8 mouse cellular contexts compared by ENCODE assay signal in the genomic region with DNA sequence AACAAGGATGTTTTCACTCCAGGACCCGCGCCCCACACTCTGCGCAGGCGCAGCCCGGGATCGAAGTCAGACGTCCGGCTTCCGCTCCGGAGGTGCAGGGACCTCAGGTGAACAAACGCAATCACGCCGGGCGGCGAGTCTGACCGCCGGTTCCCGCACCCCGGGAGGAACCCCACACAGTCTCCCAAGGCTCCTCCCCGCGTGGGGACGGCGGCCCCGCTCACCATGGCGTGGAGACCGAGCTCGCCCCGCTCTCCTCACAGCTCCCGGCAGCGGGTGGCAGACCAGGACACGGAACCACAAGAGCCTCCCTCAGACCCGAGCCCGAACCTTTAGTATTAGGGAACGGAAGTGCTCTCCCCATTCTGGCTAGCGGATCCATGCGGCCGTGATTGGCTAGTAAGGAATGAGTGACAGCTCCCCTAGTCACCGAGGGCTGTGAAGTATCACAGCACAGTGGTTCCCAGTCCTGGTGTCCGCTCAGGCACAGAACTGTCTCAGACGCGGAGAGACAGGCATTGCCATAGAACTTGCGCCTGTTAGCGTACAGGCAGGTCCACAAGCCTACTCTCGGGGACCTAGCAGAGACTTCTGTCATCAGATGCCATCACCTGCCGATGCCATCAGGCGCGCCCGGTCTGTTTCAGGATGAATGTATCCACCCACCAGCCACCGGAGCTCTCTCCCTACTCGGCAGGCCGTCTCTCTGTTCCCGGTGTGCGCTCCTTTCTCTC. TPM values are rescaled to one million over a fixed set of nuclear protein-coding genes. Genes with fewer than 3 reads are reported as not detected.
DNase-seq lines count a peak whose midpoint lies in the region; ATAC-seq and TF ChIP-seq lines count a peak whose summit lies in the region.
"Not testable (repeated sequence)": the region's sequence is repeated elsewhere in the genome, so short reads cannot be mapped to it uniquely, and the experiment has no call there.

TSS of gene Zfp119a (minus strand) at position 295 of the 734 bp plus-strand sequence.

- under 1% methylated on average over 44 of the region's 53 CpGs for WGBS in heart, embryonic 12.5 days
- WGBS in kidney, postnatal 0 days = under 1% methylated on average over 37 of the region's 53 CpGs
- 1% methylated on average over 39 of the region's 53 CpGs for WGBS in liver, embryonic 11.5 days
- under 1% methylated on average over 42 of the region's 53 CpGs for WGBS in stomach, embryonic 15.5 days

- not testable (repeated sequence) for H3K27me3 ChIP-seq in heart, embryonic 12.5 days (replicated peaks); kidney, postnatal 0 days (ENCODE audit: insufficient read depth, low read length); liver, embryonic 11.5 days (replicated peaks; ENCODE audit: control insufficient read depth, insufficient read depth, low read length); stomach, embryonic 15.5 days (replicated peaks)

- peak within 1 kb of the TSS; percentile 58 for H3K4me3 ChIP-seq in heart, embryonic 12.5 days
- peak within 1 kb of the TSS; percentile 45 for H3K4me3 ChIP-seq in kidney, postnatal 0 days (replicated peaks; ENCODE audit: low read depth, low read length)
- H3K4me3 ChIP-seq in liver, embryonic 11.5 days (ENCODE audit: low read depth, low read length) = peak within 1 kb of the TSS; percentile 57
- peak within 1 kb of the TSS; percentile 52 for H3K4me3 ChIP-seq in stomach, embryonic 15.5 days (replicated peaks)

- peak within 1 kb of the TSS; percentile 81 for H3K27ac ChIP-seq in heart, embryonic 12.5 days (ENCODE audit: poor library complexity, severe bottlenecking)
- peak within 1 kb of the TSS; percentile 84 for H3K27ac ChIP-seq in kidney, postnatal 0 days
- peak within 1 kb of the TSS; percentile 38; the same call in 1 of the 2 replicates for H3K27ac ChIP-seq in liver, embryonic 11.5 days (ENCODE audit: low read depth, low read length)
- H3K27ac ChIP-seq in stomach, embryonic 15.5 days = peak within 1 kb of the TSS; percentile 82

- not testable (repeated sequence) for H3K9me3 ChIP-seq in heart, embryonic 12.5 days (replicated peaks); kidney, postnatal 0 days (replicated peaks; ENCODE audit: low read length); liver, embryonic 11.5 days (ENCODE audit: control insufficient read depth, low read length); stomach, embryonic 15.5 days

- not testable (repeated sequence) for H3K4me1 ChIP-seq in heart, embryonic 12.5 days (replicated peaks); kidney, postnatal 0 days (replicated peaks; ENCODE audit: insufficient read depth, low read length); liver, embryonic 11.5 days (replicated peaks; ENCODE audit: control insufficient read depth, insufficient read depth, low read length); stomach, embryonic 15.5 days

- not testable (repeated sequence) for H3K36me3 ChIP-seq in heart, embryonic 12.5 days; kidney, postnatal 0 days (ENCODE audit: insufficient read depth, low read length); liver, embryonic 11.5 days (ENCODE audit: control insufficient read depth, insufficient read depth, low read length); stomach, embryonic 15.5 days

- H3K4me2 ChIP-seq in heart, embryonic 12.5 days = peak within 1 kb of the TSS; percentile 67
- H3K4me2 ChIP-seq in kidney, postnatal 0 days (ENCODE audit: low read length) = peak within 1 kb of the TSS; percentile 57
- H3K4me2 ChIP-seq in liver, embryonic 11.5 days = peak within 1 kb of the TSS; percentile 72
- H3K4me2 ChIP-seq in stomach, embryonic 15.5 days = peak within 1 kb of the TSS; percentile 58

- TF ChIP-seq CTCF in kidney, postnatal 0 days (IDR thresholded peaks at IDR 0.05; ENCODE audit: low read depth) = not testable (repeated sequence)

- ATAC-seq in erythroid progenitor cell, adult 5-6 weeks (replicated peaks; ENCODE audit: low FRiP score, poor library complexity, severe bottlenecking) = peak; percentile 98
- ATAC-seq in heart, embryonic 12.5 days (ENCODE audit: insufficient number of reproducible peaks, low FRiP score) = peak; percentile 99
- ATAC-seq in kidney, postnatal 0 days (replicated peaks; ENCODE audit: low FRiP score, low read depth) = peak; percentile 99
- peak; percentile 99 for ATAC-seq in liver, embryonic 11.5 days (replicated peaks; ENCODE audit: low FRiP score)
- ATAC-seq in stomach, embryonic 15.5 days (ENCODE audit: insufficient read depth, low FRiP score, low read depth) = peak; percentile 99

- peak within 1 kb of the TSS; percentile 82 for H3K9ac ChIP-seq in heart, embryonic 12.5 days
- peak within 1 kb of the TSS; percentile 59 for H3K9ac ChIP-seq in kidney, postnatal 0 days (ENCODE audit: low read depth, low read length)
- H3K9ac ChIP-seq in liver, embryonic 11.5 days (ENCODE audit: low read depth, low read length) = peak within 1 kb of the TSS; percentile 59
- peak within 1 kb of the TSS; percentile 34 for H3K9ac ChIP-seq in stomach, embryonic 15.5 days

- peak; percentile 88 for DNase-seq in CD4-positive helper T cell, adult 2 months (ENCODE audit: low read depth, low spot score)
- peak; percentile 84 for DNase-seq in brain, embryonic 18.5 days (ENCODE audit: low read depth, low spot score)
- peak; percentile 94 for DNase-seq in kidney, postnatal 0 days (ENCODE audit: low spot score)
- DNase-seq in liver, embryonic 11.5 days (ENCODE audit: low spot score) = peak; percentile 80
- DNase-seq in natural killer cell, adult 2 months (ENCODE audit: low spot score in 2 of 2) = peak; percentile 59 to 71

RNA-seq across cellular contexts. Expression of gene Zfp119a, which starts in this region (rescaled TPM):
- total RNA-seq in erythroid progenitor cell, adult 5-6 weeks (2015; ENCODE audit: low replicate concordance) = 1.3 TPM in 1 of 2 replicates, not detected in the other
- total RNA-seq in erythroid progenitor cell, adult 5-6 weeks (2017; ENCODE audit: low replicate concordance) = 1.0 and 2.8 TPM in 2 replicates
- polyA plus RNA-seq in heart, embryonic 12.5 days (2016; fragmentation: Nextera tagmentation; extraction: Ambion mirVana) = 6.3 and 7.4 TPM in 2 replicates
- polyA plus RNA-seq in kidney, postnatal 0 days (2015; fragmentation: Nextera tagmentation; extraction: Ambion mirVana) = 10.8 and 12.0 TPM in 2 replicates
- polyA plus RNA-seq in liver, embryonic 11.5 days (2014; fragmentation: Nextera tagmentation; extraction: Ambion mirVana) = 4.7 and 5.0 TPM in 2 replicates
- 9.4 and 9.9 TPM in 2 replicates for polyA plus RNA-seq in stomach, embryonic 15.5 days (2015; fragmentation: Nextera tagmentation; extraction: Ambion mirVana)

Comparison
In these comparisons a context has a peak if more than half of its experiments do, and no peak if none do; other contexts are left out.
1. Peak in every context shown above with its lines: DNase-seq, ATAC-seq, H3K4me3 ChIP-seq and H3K27ac ChIP-seq.